Mouse (Mus musculus) urinary bladder, postnatal 36 days (tissue): Measurements from ENCODE around the gene Ttc7b.
A peak's percentile ranks its signal among the peaks of the same experiment; 100 is the strongest.

Source experiments
- DNase-seq, 2 experiments: peaks; one replicate each; pipeline ENCODE4 v3.0.0; 2022; ENCODE audit warnings: low spot score in 2 of 2, mixed read lengths in 1 of 2

Ttc7b gene

DNA sequence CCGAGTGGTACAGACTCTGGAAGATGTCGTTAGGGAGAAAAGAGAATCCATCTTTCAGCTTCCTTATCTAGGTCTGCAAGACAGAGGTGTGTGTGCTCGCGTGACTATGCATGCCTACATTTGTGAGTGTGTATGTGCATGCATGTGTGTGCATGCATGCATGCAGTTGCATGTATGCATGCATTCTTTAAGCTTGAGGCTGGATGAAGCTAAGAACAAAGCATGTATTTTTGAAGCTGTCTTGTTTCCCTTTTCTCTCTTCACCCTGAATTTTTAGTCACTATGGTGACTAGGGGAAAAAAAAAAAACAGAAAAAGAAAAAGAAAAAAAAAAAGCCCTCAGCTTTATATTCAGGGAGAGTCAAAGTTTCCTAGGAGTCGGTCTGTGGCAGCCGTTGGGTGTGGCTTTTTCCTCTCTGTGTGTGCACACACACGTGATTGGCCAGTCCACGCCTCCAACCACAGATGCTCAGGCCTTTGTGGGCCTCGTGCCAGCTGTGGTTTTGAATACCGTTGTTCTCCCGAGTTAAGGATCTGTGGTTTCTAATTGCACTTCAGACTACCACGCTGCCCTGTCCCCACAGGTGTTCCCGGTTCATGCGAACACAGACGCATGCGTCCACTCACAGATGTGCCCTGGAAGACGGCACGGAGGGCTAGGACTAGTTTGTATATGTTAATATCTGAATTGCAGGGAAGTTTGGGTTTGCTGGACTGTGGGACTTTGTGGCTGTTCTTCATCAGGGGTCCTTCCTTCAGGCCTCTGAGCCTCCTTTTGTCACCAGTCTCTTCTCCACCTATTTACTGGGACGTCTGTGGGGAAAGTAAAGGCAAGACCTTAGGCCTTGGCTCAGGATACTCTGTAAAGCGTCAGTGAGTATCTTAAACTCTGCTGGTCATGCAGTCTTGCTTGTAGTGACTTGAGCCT, 243.8 kb downstream of the Ttc7b start:
- peak; percentile 75 to 86 for DNase-seq

DNA sequence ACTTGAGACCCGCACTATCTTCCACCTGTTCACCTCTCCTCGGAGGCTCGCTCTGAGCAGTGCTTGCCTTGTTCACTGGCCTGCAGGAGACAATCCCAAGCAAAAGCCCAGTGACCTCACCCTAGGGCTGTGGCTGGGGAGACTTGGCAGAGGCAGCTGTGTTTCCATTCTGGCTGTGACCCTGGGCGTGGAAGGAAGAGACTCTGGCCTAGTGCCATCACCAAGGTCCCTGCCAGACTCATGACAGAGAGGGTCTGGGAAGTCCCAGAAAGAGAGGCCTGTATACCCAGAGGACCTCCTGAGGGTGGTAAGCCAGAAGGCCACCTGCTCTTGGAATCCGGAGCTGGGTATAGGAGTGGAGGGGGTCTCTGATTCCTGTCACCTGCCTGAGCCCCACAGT, 244.8 kb downstream of the Ttc7b start:
- DNase-seq = peak; percentile 40 to 77

DNA sequence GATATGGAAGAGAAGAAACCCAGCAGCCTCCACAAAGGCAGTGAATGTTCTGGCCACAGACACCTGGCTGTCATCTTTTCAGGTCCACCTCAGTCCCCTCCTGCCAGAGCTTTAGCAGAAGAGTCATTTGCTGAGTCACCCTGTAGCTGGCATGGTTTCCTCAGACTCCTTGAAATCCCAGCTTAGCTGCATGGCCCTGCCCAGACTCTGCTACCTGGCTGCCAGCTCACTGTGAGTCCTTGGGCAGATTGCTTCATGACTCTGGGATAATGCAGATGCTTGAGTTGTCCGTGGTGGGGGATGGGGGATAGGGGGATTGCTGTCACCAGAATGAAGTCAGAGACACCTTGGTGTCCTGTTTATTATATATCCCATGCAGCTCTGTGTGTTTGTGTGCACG, 247.6 kb downstream of the Ttc7b start:
- no peak for DNase-seq

DNA sequence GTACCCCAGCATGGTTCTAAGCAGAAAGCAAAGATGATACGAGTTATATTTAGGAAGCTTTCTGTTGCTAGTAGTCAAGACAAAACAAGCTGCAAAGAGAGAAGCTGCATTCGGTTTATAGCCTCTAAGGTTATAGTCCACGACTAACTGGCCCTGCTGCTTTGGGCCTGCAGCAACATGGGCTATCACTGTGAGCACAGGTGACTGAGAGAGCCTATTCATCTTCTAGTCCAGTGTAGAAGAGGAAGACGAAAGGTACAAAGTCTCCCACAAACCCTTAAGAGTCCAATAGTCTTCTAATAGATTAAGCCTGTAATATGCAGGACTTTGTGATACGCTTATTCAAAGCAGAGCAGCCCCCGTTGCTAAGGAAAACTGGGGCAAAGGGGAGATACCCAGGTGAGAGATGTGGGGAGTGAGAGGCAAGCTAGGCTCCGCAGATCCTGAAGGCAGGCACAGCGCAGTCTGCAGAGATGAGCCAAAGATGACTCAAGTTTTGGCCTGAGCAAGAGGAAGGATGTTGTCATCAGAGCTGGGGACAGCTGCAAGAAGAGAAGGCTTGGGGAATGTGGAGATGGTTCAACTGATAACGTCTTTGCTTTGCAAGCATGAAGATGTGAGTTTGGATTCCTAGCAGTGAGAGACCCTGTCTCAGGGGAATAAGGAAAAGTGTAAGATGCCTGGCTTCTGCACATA, 250.5 kb downstream of the Ttc7b start:
- no peak for DNase-seq

DNA sequence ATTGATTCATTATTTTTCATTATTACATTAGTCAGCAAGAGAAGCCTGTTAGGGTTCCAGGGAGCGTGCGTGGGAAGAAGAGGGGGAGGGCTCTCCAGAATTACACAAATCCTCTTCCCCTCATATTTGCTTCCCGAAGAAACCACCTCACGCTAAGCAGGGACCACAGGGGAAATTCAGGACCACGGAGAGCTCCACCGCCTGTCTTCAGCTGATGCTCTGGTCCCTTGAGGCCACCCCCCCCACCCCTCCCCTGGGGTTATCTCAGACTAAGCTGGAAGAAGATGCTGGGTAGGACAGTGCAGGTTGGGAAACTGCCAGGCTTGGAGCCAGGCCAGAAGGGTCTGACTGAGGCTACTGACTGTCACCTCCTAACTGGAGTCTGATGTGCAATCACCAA, 252.6 kb downstream of the Ttc7b start:
- peak in 1 of 2 experiments; percentile 34 for DNase-seq

DNA sequence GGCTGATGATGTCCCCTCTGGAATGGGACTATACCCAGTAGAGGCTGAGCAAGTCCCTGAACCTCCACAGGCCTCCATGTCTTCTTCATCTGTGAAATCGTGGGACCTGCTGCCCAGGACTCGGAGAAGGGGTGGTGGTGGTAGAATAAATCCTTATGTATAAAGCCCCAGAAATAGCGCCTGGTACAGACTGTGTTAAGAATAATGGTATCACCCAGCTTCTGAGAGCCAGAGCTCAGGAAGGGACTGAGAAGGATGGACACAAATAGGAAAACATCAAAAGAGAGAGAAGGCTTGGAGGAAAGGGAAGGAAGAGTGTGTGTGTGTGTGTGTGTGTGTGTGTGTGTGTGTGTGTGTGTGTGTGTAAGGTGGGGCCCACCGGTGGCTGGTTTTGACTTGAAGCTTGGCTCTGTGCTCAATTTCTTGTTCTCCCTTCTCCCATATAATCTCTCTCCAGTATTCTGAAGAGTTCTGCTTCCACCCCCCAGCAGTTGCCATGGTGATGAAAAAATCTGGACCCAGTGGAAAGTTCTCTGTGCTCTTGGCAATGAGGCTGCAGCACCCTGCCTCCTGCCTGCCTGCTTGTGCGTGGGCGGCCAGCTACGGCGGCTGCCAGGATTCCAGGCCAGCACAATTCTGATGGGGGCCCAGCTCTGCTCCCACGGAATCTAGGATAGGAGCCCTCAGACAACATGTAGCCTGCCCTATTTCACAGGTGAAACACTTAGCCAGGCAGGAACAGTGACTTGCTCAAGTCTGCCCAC, 254.9 kb downstream of the Ttc7b start:
- peak in 1 of 2 experiments; percentile 31 for DNase-seq

DNA sequence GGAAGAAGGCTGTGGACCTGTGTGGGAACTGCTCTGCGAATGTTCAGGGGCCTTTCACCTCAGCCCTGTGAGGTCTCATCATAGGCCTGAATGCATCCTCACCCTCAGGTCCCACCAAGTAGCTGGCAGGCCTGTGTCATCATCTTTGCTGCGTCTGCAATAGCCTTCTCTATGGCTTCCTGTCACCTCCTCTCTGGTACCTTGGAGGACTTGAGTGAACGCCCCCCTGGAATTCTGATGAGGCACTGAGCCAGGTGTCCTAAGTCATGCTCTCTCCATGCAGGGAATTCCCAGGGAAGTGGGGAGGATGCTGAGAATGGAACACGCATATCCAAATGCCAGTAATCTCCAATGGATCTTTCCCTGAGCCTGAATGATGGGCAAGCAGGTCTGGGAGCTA, 255.7 kb downstream of the Ttc7b start:
- DNase-seq = no peak

DNA sequence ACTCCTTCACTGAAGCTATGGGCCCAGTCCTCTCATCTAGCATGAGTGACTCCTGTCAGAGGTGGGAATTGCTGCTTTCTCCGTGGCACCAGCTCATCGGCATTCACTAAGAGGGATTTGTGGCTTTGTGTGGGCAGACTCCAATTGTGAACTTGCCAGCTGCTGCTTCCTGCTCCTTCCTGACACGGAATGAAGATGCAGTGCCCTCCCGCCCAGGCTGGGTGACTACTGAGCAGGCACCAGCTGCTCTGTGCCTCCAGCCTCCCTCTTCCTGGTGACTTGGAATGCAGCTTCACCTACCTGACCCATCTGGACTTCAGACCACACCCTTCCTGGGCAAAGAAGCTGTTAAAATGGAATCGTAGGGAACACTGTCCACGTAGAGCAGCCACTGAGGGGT, 257.8 kb downstream of the Ttc7b start:
- DNase-seq = no peak

DNA sequence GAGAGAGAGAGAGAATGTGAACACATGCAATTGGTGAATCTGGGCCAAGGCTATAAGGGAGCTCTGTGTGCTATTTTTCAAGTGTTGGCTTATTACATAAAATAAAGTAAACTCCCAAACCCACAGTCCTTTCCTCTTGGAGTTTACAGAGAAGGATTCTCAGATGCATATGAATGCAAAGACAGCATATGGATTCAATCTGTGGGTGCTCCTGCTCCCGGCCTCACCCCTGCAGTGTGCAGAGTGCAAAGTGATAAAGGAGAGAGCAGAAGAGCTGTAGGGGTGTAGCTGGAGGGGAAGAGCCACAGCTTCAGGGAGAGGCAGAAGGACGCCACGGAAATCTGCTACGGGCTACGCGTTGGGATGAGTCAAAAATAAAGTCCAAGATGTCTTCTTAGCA, 258.9 kb downstream of the Ttc7b start:
- DNase-seq = no peak

DNA sequence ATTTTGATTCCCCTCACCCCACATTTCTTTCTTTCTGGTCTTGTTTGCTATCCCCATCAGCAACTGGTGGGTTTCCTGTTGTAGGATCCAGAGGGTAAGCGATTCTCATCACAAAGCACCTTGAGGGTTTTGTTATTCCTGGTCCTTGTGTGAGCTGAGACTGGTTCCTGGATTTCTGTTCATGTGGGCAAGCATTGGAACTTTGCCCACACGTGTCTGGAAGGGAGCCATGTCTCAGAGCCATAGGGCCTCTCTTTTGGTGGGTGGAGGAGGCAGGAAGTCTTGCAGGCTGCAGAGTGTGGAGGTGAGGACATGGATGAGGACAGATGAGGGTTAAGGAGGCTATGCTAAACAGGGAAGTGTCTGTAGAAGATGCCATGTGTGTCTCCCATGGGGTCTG, 260.5 kb downstream of the Ttc7b start:
- DNase-seq = no peak

DNA sequence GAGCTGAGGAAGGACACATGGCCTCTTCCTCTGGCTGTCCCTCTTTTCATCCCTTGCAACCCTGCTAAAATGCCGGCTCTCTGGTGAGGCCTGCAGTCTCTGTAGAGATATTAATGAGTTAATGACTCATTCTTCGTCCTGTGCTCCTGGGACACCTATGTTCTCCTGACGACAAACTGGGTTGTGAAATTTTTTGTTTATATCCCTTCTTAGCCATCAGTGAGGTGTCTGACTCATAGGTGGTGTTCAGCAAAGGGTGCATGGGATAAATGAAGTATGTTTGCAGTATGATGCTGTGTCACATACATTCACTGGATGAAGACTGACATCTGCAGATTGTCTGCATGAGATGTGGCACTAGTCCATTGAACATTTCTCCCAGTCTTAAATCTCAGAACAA, 262.8 kb downstream of the Ttc7b start:
- no peak for DNase-seq

DNA sequence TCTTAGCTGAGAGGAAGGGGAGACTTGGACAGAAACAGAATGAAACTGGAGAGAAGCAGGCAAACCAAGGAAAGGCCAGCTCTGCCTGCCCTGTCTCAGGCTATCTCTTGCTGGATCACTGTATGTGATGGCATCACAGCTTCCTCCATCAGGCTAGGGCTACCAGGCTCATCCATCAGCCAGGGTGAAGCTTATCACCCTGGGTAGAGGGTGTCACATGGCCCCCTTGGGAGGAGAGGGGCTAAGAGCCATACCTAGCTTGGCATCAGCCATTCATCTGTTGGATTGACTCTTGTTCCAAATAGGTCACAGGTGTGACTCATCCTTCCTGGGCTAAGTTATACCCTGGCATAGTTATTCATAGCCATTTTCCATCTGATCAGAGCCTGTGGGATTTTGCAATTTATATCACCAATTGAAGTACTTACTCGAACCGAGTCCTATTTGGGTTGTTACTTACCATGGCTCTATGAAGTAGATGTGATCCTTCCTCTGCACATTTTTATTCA, 265.1 kb downstream of the Ttc7b start:
- DNase-seq = no peak

DNA sequence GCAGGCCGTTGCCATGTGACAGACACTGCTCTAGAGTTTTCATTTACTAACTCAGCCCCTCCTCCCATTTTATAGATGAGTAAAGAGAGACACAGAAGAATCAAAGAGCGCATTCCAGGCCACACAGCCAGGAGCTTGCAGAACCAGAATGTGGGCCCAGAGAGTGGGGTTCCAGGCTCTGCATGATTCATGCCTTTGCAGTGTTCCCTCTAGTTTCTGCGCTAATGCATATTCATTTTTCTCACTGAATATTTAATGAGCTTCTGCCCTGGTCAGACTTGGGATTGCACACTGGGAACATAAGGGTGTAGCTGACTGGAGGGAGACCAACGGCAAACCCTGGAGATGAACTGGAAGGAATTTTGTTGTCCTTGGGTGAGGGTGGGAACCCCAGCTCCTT, 266.2 kb downstream of the Ttc7b start:
- DNase-seq = no peak
